Mouse (Mus musculus) brain, embryonic 14.5 days (tissue): ENCODE results near the gene Kif5c.

Experiments
- CTCF ChIP-seq: fragments of 200-500 bp; IDR thresholded peaks from 2 replicates; pipeline ENCODE4 v1.5.1; 2012; ENCODE audit warnings: inconsistent platforms, mild to moderate bottlenecking, moderate library complexity, borderline replicate concordance; ENCODE audit not compliant: insufficient read depth, insufficient read length; ENCODE audit errors: extremely low read depth
- POLR2A ChIP-seq: fragments of 200-500 bp; IDR thresholded peaks from 2 replicates; pipeline ENCODE4 v1.6.1; 2012; ENCODE audit warnings: mild to moderate bottlenecking, inconsistent platforms, borderline replicate concordance; ENCODE audit not compliant: poor library complexity, insufficient read depth, insufficient read length, severe bottlenecking; ENCODE audit errors: extremely low read depth

- TF ChIP-seq CTCF (no peak), POLR2A (no peak)
These were observed 134.0 kb downstream of the Kif5c start for GRCm38 (mm10) chr2:49753062-49753461.
